Mouse (Mus musculus) testis, adult 2 months (tissue): ENCODE measurements around the gene Shank3. TPM values are rescaled to one million over a fixed set of nuclear protein-coding genes. Genes with fewer than 3 reads are reported as not detected.
A peak's percentile ranks its signal among the peaks of the same experiment; 100 is the strongest.

ENCODE experiments used
- H3K27ac ChIP-seq: fragments of 200-500 bp; 2 replicates; pipeline ENCODE4 v1.5.1; 2012; ENCODE audit warnings: low read depth, low read length; ENCODE audit not compliant: control insufficient read depth, insufficient read depth
- H3K27me3 ChIP-seq: fragments of 200-500 bp; 2 replicates; pipeline ENCODE4 v1.6.1; 2012; ENCODE audit warnings: mild to moderate bottlenecking, low read length, moderate library complexity; ENCODE audit not compliant: control insufficient read depth, insufficient read depth
- H3K36me3 ChIP-seq: fragments of 200-500 bp; 2 replicates; pipeline ENCODE4 v1.6.1; 2012; ENCODE audit warnings: mild to moderate bottlenecking, low read length; ENCODE audit not compliant: control insufficient read depth, insufficient read depth
- H3K4me1 ChIP-seq: fragments of 200-500 bp; 2 replicates; pipeline ENCODE4 v1.6.1; 2012; ENCODE audit warnings: low read length; ENCODE audit not compliant: control insufficient read depth, insufficient read depth
- H3K4me3 ChIP-seq: fragments of 200-500 bp; 2 replicates; pipeline ENCODE4 v1.5.1; 2012; ENCODE audit warnings: low read depth, mild to moderate bottlenecking, low read length, moderate library complexity, mixed read lengths; ENCODE audit not compliant: control insufficient read depth
- CTCF ChIP-seq: fragments of 200-500 bp; IDR thresholded peaks from 2 replicates; pipeline ENCODE4 v1.5.1; 2012; ENCODE audit warnings: low read depth, mild to moderate bottlenecking, inconsistent platforms, low read length, moderate library complexity; ENCODE audit not compliant: control insufficient read depth, insufficient read depth, insufficient replicate concordance
- POLR2A ChIP-seq: fragments of 200-500 bp; IDR thresholded peaks from 2 replicates; pipeline ENCODE4 v1.6.1; 2012; ENCODE audit warnings: low read depth, mild to moderate bottlenecking, inconsistent platforms, low read length, moderate library complexity; ENCODE audit not compliant: control insufficient read depth
- polyA plus RNA-seq: library from polyadenylated mRNA; depleted of rRNA; stranded (reverse); fragments of >200 nt; gene quantifications from 2 replicates; pipeline ENCODE4 v1.2.3, GENCODE M21; 2012

Gene Shank3
- polyA plus RNA-seq, 1 experiment, result 1.1 TPM

DNA sequence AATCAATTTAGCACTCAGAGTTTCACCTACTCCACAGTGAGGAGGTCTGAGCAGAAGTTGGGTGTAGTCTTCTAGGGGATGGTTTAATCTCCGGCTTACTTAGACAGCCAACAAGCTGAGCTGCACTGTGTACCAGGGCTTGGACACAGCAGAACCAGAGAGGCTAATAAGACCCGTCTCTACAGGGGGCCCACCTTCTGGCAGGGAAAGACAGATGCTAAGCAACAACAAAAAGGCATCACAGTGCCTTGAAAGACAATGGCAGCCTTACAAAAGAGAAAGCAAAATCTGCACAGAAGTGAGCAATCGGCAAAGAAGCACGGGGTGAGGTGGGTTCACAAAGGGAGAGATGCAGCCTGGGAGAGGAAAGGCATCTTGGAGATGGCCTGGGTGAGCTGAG lies 3.3 kb upstream of the Shank3 start:
- H3K27ac ChIP-seq, result no peak overlapping the region
- peaks cover 12% of the 10 kb centered on the region for H3K4me1 ChIP-seq
- no peak for TF ChIP-seq POLR2A
- no peak for TF ChIP-seq CTCF
- H3K4me3 ChIP-seq, result no peak overlapping the region
- no peaks in the 10 kb centered on the region for H3K36me3 ChIP-seq
- H3K27me3 ChIP-seq, result no peaks in the 10 kb centered on the region; the same call in 1 of the 2 replicates

DNA sequence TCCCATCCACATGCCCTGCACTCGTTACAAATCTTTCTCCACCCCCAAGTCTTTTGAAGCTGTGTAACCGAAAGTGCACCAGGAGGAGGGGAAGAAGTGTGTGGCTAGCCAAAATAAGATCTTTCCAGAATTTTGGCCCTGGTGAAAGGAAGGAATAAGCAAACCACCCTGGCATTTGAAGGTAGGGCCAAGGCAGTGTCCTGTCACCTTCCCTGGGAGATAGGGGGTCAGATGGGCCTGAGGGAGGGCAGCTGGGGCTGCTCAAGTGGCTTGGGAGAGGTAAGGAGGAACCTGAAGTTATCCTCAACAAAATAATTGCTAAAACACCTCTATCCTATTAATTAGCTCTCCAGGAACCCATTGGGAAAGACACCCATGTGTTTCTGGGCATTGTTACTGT lies 2.6 kb upstream of the Shank3 start:
- Histone ChIP-seq H3K4me3 (no peak overlapping the region), H3K36me3 (no peaks in the 10 kb centered on the region), H3K4me1 (peaks cover 12% of the 10 kb centered on the region), H3K27ac (no peak overlapping the region), H3K27me3 (no peaks in the 10 kb centered on the region; the same call in 1 of the 2 replicates)
- no peak for TF ChIP-seq CTCF
- no peak for TF ChIP-seq POLR2A

DNA sequence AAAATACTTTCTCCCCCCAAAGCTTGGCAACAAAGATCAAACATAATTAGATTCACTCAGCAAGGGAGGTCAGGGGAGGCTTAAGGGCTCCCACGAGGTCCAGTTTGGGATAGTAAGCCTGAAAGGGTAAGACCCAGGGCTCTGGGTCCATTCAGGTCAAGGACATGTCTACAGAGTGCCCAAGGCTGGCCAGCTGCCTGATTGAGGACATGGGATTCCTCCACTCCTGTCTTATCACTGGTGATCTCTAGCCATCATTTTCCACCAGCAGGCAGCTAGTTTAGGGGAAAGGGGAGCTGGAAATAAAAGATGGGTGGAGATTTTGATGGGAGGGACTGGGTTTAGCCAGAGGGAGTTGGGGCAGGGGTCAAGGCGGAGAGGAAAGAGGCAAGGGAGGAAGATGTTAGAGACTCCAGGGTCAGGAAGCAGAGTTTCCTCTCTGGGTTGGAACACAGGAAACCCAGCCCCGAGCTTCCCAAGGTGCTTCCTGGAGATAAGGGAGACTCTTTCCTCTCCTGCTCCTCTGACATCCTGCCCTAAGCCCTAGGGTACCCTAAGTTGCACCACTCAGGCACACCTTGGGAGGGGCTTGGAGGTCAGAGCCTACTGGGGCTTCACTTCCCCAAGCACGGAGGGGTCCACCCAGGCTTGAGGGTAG lies 1.9 kb upstream of the Shank3 start:
- H3K4me1 ChIP-seq, result peaks cover 12% of the 10 kb centered on the region
- no peaks in the 10 kb centered on the region; the same call in 1 of the 2 replicates for H3K27me3 ChIP-seq
- H3K27ac ChIP-seq, result no peak overlapping the region
- TF ChIP-seq POLR2A (no peak), CTCF (no peak)
- no peak overlapping the region for H3K4me3 ChIP-seq
- H3K36me3 ChIP-seq, result no peaks in the 10 kb centered on the region

DNA sequence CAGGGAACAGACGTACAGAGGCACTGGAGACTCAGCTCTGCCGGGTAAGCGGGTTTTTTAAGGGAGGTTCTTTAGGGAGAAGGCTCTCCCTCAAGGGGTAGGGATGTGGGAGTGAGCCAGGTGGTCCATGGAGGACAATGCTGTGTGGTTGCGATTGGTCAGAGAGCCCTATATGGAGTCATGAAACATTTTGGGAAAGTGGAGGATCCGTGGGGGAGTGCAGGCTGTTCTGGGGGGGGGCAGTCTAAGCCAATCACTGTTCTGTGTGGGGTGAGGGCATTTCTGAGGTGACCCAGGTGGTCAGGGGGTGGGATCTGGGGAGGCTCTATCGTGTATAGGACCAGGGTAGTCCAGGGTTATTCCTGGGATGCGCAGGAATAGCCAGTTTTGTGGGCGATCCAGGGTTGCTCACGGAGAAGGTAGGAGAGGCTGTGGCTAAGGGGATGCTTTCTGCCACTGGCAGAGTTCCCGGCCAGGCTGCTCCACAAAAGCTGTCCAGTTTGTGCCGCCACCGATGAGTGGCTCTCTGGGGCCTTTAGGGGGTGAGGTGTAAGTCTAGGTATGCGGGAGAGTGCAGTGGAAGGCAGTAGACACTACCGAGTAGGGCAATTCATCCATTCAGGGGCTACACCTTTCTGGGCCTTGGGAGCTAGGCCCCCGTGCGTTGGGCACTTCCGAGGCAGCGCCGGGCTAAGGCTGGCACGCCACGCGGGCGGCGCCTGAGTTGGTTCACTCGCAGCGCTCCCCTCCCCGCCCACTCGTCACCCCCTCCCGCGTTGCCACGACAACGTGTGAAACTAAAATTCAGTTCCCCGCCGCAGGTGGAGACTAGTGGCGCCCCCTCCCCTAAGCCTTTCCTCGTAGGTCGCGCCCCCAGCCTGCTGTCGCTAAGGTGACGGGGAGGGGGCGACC lies 1.1 kb upstream of the Shank3 start:
- no peak overlapping the region for H3K27ac ChIP-seq
- TF ChIP-seq POLR2A (no peak), CTCF (no peak)
- peak overlapping the region; percentile 1; the same call in 1 of the 2 replicates for H3K4me3 ChIP-seq
- H3K4me1 ChIP-seq, result peaks cover 12% of the 10 kb centered on the region
- H3K36me3 ChIP-seq, result no peaks in the 10 kb centered on the region
- H3K27me3 ChIP-seq, result no peaks in the 10 kb centered on the region; the same call in 1 of the 2 replicates

DNA sequence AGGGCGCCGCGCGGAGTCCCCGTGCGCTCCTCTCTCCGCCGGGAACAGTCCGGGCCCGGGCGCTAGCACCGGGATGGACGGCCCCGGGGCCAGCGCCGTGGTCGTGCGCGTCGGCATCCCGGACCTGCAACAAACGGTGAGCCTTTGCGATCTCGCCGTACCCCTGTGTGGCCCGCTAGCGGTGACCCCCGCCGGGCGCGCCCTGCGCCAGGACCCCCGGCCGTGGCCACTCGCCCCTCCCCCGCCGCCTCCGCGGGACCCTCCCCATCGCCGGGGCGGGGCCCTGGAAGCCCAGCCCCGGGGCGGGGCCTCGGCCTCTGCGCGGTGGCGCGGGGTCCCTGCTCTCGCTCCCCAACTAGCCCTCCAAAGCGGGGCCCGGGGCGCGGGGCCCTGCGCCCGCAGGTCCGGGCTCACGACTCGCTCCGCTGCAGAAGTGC lies 379 bp downstream of the Shank3 start:
- Histone ChIP-seq H3K36me3 (no peaks in the 10 kb centered on the region), H3K4me1 (peaks cover 12% of the 10 kb centered on the region), H3K27ac (no peak overlapping the region), H3K27me3 (no peaks in the 10 kb centered on the region; the same call in 1 of the 2 replicates), H3K4me3 (peak overlapping the region; percentile 54)
- TF ChIP-seq CTCF (no peak), POLR2A (no peak)

DNA sequence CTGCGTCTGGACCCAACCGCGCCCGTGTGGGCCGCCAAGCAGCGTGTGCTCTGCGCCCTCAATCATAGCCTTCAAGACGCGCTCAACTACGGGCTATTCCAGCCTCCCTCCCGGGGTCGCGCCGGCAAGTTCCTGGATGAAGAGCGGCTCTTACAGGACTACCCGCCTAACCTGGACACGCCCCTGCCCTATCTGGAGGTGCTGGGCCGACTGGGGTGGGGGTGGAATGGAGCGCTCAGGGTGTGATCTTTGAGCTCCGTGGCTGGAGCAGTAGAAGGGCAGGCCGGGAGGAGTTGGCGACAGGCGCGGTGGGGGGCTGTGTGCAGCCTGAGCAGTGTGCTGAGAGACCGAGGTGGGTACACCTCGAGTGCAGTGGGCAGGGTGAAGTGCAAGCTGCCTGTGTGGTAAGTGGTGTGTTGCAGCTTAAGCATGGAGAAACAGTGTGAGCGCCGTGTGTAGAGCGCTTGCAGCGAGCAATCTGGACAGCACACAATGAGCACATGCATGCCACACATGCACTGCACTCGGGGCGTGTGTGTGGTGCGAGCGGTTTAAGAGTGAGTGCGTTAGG lies 883 bp downstream of the Shank3 start:
- H3K4me1 ChIP-seq, result peaks cover 12% of the 10 kb centered on the region
- H3K27ac ChIP-seq, result no peak overlapping the region
- no peaks in the 10 kb centered on the region; the same call in 1 of the 2 replicates for H3K27me3 ChIP-seq
- H3K4me3 ChIP-seq, result peak overlapping the region; percentile 15; the same call in 1 of the 2 replicates
- H3K36me3 ChIP-seq, result no peaks in the 10 kb centered on the region
- no peak for TF ChIP-seq POLR2A
- no peak for TF ChIP-seq CTCF

DNA sequence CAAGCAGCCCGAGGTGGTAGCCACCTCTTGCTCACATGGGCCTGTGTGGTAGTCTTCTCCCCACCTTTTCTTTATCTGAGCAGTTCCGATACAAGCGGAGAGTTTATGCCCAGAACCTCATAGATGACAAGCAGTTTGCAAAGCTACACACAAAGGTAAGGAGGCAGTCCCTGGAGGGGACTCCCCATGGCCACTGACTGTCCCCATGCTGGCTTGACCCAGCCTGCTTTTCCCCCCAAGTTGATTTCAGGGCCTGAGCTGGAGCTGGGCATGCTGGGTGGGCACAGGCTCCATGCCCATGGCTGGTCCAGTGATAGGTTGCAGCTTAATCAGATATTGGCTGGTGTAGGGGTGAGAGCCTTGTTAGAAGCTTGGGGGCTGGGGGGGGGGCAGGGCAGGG lies 1.9 kb downstream of the Shank3 start:
- Histone ChIP-seq H3K4me3 (no peak overlapping the region), H3K36me3 (no peaks in the 10 kb centered on the region), H3K27ac (no peak overlapping the region), H3K27me3 (no peaks in the 10 kb centered on the region; the same call in 1 of the 2 replicates), H3K4me1 (peaks cover 12% of the 10 kb centered on the region)
- no peak for TF ChIP-seq POLR2A
- no peak for TF ChIP-seq CTCF
